Mouse (Mus musculus) MEL-GATA-1-ER (cell line): ENCODE results near the gene Wdr60.

Experiments
- DNase-seq: peaks from one replicate; pipeline ENCODE4 v3.0.0-alpha.2; 2012; ENCODE audit warnings: low read depth; ENCODE audit errors: extremely low read depth

Gene Wdr60

GRCm38 (mm10) chr12:116269450-116269849, 6.6 kb upstream of the Wdr60 start:
- DNase-seq: no peak

DNA sequence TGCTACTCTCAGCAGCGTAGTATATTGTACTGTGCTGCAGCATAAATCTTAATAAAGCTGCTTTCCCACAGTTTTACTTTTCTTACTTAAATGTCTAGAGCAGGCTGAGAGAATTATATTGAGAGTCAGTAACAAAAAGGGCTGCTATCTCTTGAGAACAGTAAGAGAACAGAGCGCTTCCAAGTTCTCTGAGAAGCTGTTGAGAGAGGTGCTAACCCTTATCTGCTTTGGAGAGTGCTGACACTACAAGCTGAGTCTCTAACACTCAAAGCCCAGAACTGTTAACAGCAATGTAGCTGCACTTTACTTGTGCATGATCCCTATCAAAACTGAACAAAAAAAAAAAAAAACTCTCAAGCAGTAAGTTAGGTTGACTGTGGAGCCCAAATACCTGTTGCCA, 2.5 kb upstream of the Wdr60 start:
- DNase-seq: peak; percentile 93

DNA sequence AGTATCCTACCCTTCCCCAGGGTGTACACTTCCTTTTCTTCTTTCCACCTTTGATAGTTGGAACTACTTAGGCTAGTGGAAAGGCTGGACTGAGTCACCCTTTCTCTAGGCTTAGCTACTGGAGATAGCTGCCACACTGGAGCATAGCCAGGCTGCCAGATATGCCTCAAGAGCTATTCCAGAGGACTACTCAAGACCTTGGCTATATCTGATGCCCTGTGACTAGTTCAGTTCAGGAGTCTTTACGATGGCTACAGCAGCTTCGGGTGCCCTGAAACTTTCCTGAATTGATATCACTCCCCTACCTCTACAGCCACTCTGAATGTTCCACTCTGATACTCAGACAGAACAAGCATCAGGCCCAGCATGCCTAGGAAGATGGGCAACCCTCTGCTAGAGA, 1.9 kb upstream of the Wdr60 start:
- peak; percentile 82 for DNase-seq

DNA sequence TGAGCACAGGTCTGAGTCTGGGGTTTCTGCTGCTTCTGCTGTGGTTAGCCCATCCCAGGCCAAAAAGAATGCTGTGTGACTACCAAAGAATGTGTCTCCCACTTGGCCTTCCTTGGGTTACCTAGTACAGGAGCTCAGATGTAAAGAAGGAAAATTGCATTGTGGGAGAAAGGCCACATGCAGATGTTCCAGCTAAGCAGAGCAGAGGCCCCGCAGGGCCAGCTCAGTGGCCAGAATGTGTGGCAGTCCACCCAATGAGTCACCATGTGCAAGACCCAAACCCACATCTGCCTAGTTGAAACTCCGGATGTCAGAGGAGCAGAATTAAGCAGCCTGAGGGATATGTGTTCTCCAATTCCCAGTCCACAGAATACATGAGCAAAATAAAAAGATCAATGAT, 4.5 kb downstream of the Wdr60 start:
- no peak for DNase-seq

DNA sequence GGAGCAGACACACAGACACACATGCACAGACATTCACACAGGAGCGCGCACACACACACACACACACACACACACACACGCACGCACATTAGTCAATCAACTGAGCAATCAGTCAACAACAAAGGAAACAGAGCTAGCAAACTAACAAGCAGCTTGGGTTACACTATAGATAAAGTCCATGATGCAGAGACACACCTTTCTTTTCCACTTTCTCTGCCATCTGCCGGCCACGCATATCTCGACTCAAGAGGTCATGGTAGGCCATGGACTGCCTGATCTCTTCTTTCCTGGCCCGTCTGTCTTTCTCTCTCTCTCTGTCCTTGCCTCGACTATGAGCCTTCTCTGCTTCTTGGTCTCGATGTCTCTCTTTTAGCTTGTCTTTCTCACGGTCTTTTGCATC, 7.2 kb downstream of the Wdr60 start:
- DNase-seq: no peak

- no peak for DNase-seq
These were observed 8.2 kb downstream of the Wdr60 start for GRCm38 (mm10) chr12:116254652-116255051.

GRCm38 (mm10) chr12:116244601-116245000, 18.2 kb downstream of the Wdr60 start:
- DNase-seq: no peak

DNA sequence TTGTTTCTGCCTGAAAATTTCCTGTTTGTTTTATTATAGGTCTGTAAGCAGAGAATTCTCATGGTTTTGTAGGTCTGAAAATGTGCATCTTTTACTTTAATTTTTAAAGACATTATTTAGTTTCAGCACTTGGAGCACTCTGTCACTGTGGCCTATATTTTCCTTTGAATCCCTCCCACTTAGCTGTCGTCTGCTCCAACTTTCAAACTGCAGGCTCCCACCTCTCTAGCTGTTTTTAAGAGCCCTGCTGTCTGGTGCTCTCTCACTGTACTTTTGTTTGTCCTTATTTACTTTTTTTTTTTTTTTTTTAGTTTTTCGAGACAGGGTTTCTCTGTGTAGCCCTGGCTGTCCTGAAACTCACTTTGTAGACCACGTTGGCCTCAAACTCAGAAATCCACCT, 24.0 kb downstream of the Wdr60 start:
- no peak for DNase-seq

GRCm38 (mm10) chr12:116238370-116238769, 24.5 kb downstream of the Wdr60 start:
- no peak for DNase-seq

GRCm38 (mm10) chr12:116236658-116237057, 26.2 kb downstream of the Wdr60 start:
- DNase-seq: no peak

DNA sequence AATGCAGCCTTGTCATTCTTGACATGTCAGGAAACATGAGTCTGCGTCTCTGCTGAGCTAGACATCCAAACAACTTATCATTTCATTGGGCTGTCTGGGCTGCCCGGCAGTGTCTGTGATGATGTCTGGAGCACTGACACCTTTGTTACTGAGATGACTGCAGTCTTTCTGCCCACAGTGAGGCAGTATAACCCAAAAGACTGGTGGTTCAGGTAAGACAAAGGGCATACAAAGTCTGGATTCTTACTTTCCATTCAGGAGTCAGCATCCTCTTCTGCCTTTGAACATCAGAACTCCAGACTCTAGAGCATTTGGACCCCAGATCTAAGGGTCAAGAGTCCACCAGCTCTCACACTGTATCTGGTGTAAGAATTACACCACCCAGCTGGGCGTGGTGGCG, 27.5 kb downstream of the Wdr60 start:
- DNase-seq: no peak

DNA sequence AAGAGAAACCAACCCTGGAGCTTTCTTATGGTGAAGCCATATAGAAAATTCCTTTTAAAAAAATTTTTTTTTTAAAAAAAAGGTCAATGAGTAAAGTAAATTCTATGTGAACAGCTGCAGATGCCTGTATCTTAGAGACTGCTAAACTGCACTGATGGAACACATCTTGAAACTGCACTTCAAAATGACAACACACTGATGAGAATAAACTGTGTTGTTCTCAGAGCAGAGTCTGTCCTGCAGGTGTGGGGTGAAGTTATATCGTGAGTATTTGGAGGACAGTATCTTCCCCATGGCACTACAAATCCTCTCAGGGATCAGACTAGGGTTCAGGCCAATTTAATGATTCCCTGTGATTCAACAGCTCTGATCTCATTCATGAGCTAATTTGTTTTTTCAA, 30.8 kb downstream of the Wdr60 start:
- DNase-seq: no peak

GRCm38 (mm10) chr12:116231612-116232011, 31.2 kb downstream of the Wdr60 start:
- no peak for DNase-seq

GRCm38 (mm10) chr12:116229451-116229850, 33.4 kb downstream of the Wdr60 start:
- DNase-seq: no peak

DNA sequence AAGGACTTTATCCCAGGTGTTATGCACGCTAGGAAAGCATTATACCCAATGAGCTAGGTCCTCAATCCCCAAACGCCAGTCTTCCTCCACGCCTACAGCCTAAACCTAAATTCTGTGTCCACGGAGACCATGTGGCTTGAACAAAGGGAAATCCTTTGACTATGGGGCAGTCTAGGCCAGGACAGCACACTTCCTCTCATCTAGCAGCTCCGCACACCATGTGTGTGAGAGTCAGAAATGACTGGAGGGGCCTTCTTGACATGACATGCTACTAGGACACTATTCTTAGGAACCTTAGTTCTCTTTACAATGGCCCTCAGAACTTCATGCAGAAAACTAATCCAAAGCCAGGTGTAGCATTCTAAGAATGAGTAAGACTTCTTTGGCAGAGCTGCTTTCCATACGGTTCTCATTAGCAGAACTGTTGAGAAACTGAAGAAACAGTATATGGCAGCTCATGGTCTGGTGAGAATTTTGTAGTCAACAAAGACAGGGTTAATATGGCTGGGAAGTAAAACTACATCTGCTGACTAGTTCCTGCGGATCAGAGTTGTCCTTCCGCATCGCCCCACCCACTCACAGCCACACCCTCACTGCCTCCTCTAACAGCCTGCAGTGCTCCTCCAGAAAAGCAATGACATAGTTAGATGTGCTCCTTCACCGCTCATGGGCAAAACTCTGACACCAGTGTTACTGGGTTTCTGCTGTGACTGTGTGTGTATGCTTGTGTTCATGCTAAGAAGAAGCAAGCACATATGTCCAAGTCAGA, 36.3 kb downstream of the Wdr60 start:
- no peak for DNase-seq

DNA sequence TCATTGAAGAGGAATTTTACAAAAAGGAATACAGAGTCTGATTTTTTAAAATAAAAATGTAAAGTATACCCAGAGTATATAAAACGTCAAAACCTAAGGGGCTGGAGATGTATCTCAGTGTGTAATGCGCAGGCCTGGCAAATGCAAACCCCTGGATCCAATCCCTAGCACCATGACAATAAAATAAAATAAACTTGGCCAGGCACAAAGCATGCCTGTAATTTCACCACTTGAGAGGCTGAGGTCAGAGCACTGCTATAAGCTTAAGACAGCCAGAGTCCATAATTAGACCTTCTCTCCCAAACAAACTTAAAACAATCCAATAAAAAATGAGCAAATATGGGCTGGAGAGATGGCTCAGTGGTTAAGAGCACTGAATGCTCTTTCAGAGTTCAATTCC, 39.7 kb downstream of the Wdr60 start:
- DNase-seq: no peak

DNA sequence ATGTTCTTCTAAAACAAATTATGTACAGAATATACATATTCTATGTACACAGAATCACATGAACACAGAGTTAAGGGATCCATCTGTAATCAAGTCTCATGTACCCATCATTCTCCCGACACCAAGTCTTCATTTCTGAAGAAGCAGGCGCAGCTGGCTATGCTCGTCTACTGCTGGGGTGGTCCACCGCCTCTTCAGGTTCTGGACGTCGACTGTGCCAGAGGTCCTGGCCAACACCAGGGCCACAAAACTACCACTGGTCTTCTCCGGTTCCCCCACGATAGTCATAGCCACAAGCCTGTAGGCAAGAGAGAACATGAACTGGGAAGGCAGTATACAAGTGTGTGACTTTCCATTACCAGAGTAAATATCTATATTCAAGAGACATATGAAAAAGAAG, 55.3 kb downstream of the Wdr60 start:
- no peak for DNase-seq

- DNase-seq: no peak
These were observed 57.1 kb downstream of the Wdr60 start for GRCm38 (mm10) chr12:116205726-116206125.

- peak; percentile 26 for DNase-seq
These were observed 60.4 kb downstream of the Wdr60 start for GRCm38 (mm10) chr12:116202176-116202981.

DNA sequence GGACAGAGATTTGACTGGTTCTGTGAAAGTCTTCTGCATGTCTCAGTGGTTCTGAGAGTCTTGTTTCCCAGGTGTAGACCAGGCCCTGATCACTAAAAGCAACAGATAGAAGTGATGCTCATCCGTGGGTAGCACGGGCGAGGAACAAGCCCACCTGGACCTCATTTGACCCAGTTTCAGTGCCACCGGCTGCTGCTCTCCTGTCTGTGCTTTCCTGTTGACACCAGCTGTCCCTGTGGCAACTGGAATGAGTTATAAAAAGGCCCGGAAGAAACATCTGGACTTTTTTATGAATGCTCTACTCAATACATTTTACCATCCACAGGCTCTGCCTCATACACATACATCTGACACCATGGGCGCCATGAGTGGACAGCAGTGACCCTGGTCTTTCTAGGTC, 64.0 kb downstream of the Wdr60 start:
- no peak for DNase-seq

DNA sequence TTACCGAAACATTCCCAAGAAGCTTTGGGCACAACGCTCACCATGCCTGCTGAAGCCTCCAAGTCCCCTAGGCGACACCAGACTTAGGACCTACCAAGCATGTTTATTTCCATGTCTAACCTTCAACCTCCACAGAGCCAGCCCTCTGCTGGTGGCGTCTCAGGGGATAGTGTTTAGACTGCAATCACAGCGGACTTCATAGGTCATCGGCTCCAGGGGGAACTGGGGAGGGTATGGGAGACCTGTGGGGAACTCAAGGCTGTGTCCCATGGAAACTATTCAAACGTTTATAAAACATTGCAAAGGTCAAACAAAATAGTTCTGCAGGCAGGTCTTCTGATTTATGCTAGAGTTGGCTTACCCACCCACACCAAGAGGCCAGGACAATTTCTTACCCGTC, 66.6 kb downstream of the Wdr60 start:
- DNase-seq: no peak

DNA sequence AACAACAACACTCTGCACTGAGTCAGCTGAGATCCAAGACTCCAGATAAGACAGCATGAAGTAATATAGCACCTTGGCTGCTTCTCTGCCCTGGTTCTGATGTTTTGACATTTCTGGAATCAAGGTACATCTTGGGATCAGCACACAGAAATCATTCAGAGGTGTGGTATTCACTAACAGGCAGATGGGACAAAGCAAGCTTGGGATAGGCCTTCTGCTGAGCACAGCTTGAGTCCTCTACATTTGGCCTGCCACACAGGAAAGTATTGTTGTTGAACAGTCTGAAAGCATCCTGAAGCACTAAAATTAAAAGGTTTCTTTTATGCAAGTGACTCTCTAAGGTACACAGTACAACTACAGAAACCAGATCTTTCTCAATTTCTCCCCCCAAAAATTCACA, 68.2 kb downstream of the Wdr60 start:
- no peak for DNase-seq

GRCm38 (mm10) chr12:116193952-116194351, 68.9 kb downstream of the Wdr60 start:
- no peak for DNase-seq
